Mouse (Mus musculus) macrophage (primary cell): Measurements from ENCODE around the gene Olfr317. TPM values are rescaled to one million over a fixed set of nuclear protein-coding genes. Genes with fewer than 3 reads are reported as not detected.
"Not testable (repeated sequence)": the region's sequence is repeated elsewhere in the genome, so short reads cannot be mapped to it uniquely, and the experiment has no call there.

Experiments
- H3K27ac ChIP-seq: fragments of 350-480 bp; formaldehyde crosslinking; 2 replicates; pipeline ENCODE4 v1.9.0; 2021
- H3K36me3 ChIP-seq: fragments of 350-480 bp; formaldehyde crosslinking; 2 replicates; pipeline ENCODE4 v1.9.0; 2021; ENCODE audit errors: inconsistent target
- H3K4me3 ChIP-seq: fragments of 350-480 bp; formaldehyde crosslinking; 2 replicates; pipeline ENCODE4 v1.9.0; 2021; ENCODE audit errors: inconsistent target
- H3K79me2 ChIP-seq: fragments of 350-480 bp; formaldehyde crosslinking; 2 replicates; pipeline ENCODE4 v1.9.0; 2021; ENCODE audit errors: inconsistent target
- WGBS: methylation state at CpG from one replicate; pipeline ENCODE4 v1.1.7; 2026; ENCODE audit warnings: inconsistent platforms; ENCODE audit not compliant: missing documents; 5-methylcytosine and 5-hydroxymethylcytosine counted together
- polyA plus RNA-seq: library from polyadenylated mRNA; stranded (reverse); fragments of 250-400 nt; gene quantifications from 3 replicates; pipeline ENCODE4 v1.2.4, GENCODE M21; 2018; ENCODE audit warnings: inconsistent platforms
- total RNA-seq, 78 experiments: library from RNA; depleted of rRNA; stranded (reverse); fragments of 250-400 nt; gene quantifications; 1 replicate in 9 of 78; 2 replicates in 24 of 78; 3 replicates in 43 of 78; 4 replicates in 2 of 78; pipeline ENCODE4 v1.2.4; 2018; ENCODE audit warnings: inconsistent platforms in 56 of 78

The Olfr317 gene
- total RNA-seq (2018; cell fraction: chromatin; rRNA removed): not detected
- total RNA-seq (2018; cell fraction: cytosol; rRNA removed): not detected
- total RNA-seq (2018; cell fraction: nucleus; rRNA removed): not detected
- polyA plus RNA-seq: not detected in 3 replicates

- H3K27ac ChIP-seq: no peak within 1 kb of the TSS
- no peak within 1 kb of the TSS for H3K4me3 ChIP-seq
- H3K79me2 ChIP-seq: no peaks in the 10 kb centered on the region
- WGBS: 71% methylated on average over 4 of the region's 4 CpGs
- H3K36me3 ChIP-seq: no peaks in the 10 kb centered on the region
These were observed at the start of gene Olfr317 for GRCm38 (mm10) chr11:58738792-58739262. Olfr317 (minus strand) TSS chr11:58739212.

- 43% methylated on average over 8 of the region's 8 CpGs for WGBS
- no peak overlapping the region for H3K27ac ChIP-seq
- H3K4me3 ChIP-seq: no peak overlapping the region
- H3K36me3 ChIP-seq: no peaks in the 10 kb centered on the region
- H3K79me2 ChIP-seq: no peaks in the 10 kb centered on the region
These were observed 49.3 kb upstream of the Olfr317 start for GRCm38 (mm10) chr11:58788346-58788745.

- Histone ChIP-seq H3K79me2 (no peaks in the 10 kb centered on the region), H3K36me3 (no peaks in the 10 kb centered on the region), H3K27ac (no peak overlapping the region), H3K4me3 (no peak overlapping the region)
- WGBS: 92% methylated on average over 10 of the region's 10 CpGs
These were observed 48.6 kb upstream of the Olfr317 start for GRCm38 (mm10) chr11:58787651-58788050.

GRCm38 (mm10) chr11:58784182-58784581, 45.2 kb upstream of the Olfr317 start:
- no peaks in the 10 kb centered on the region for H3K36me3 ChIP-seq
- no peak overlapping the region for H3K4me3 ChIP-seq
- WGBS: 100% methylated on average over 2 of the region's 2 CpGs
- no peak overlapping the region for H3K27ac ChIP-seq
- no peaks in the 10 kb centered on the region for H3K79me2 ChIP-seq

- WGBS: 74% methylated on average over 6 of the region's 6 CpGs
- H3K79me2 ChIP-seq: no peaks in the 10 kb centered on the region
These were observed 43.6 kb upstream of the Olfr317 start, which contains the start of gene Olfr314 for GRCm38 (mm10) chr11:58782480-58783089. Olfr314 (plus strand) TSS chr11:58782952.

GRCm38 (mm10) chr11:58772888-58773287, 33.9 kb upstream of the Olfr317 start, which contains the start of gene Olfr315:
Olfr315 (plus strand) TSS chr11:58773188.
- H3K27ac ChIP-seq: no peak within 1 kb of the TSS
- no peak within 1 kb of the TSS for H3K4me3 ChIP-seq
- no peaks in the 10 kb centered on the region for H3K79me2 ChIP-seq
- H3K36me3 ChIP-seq: no peaks in the 10 kb centered on the region

More at GRCm38 (mm10) chr11:58782480-58783089, 43.6 kb upstream of the Olfr317 start, which contains the start of gene Olfr314:
- Histone ChIP-seq H3K4me3 (no peak within 1 kb of the TSS), H3K27ac (no peak within 1 kb of the TSS), H3K36me3 (no peaks in the 10 kb centered on the region)

- H3K27ac ChIP-seq: no peak within 1 kb of the TSS
- no peak within 1 kb of the TSS for H3K4me3 ChIP-seq
- H3K36me3 ChIP-seq: no peaks in the 10 kb centered on the region
- 85% methylated on average over 2 of the region's 2 CpGs for WGBS
- no peaks in the 10 kb centered on the region for H3K79me2 ChIP-seq
These were observed 13.4 kb upstream of the Olfr317 start, which contains the start of gene Olfr316 for GRCm38 (mm10) chr11:58752434-58752833. Olfr316 (plus strand) TSS chr11:58752734.

- H3K36me3 ChIP-seq, H3K27ac ChIP-seq, H3K4me3 ChIP-seq, H3K79me2 ChIP-seq: not testable (repeated sequence)
- 91% methylated on average over 6 of the region's 18 CpGs for WGBS
These were observed 12.1 kb upstream of the Olfr317 start for GRCm38 (mm10) chr11:58751096-58751495.

- H3K27ac ChIP-seq: no peak overlapping the region
- no peaks in the 10 kb centered on the region for H3K36me3 ChIP-seq
- H3K4me3 ChIP-seq: no peak overlapping the region
- 71% methylated on average over 3 of the region's 3 CpGs for WGBS
- H3K79me2 ChIP-seq: no peaks in the 10 kb centered on the region
These were observed 5.6 kb downstream of the Olfr317 start for GRCm38 (mm10) chr11:58733372-58733771.

- not testable (repeated sequence) for H3K36me3 ChIP-seq, H3K79me2 ChIP-seq, H3K4me3 ChIP-seq, H3K27ac ChIP-seq
- WGBS: 85% methylated on average over 6 of the region's 6 CpGs
These were observed 10.9 kb downstream of the Olfr317 start for GRCm38 (mm10) chr11:58727896-58728650.

- Histone ChIP-seq H3K79me2 (no peaks in the 10 kb centered on the region), H3K27ac (no peak within 1 kb of the TSS), H3K36me3 (no peaks in the 10 kb centered on the region), H3K4me3 (no peak within 1 kb of the TSS)
These were observed 15.1 kb downstream of the Olfr317 start, which contains the start of gene Olfr318 for GRCm38 (mm10) chr11:58723914-58724313. Olfr318 (minus strand) TSS chr11:58724014.

GRCm38 (mm10) chr11:58719701-58720100, 19.3 kb downstream of the Olfr317 start:
- Histone ChIP-seq H3K36me3 (no peaks in the 10 kb centered on the region), H3K27ac (no peak overlapping the region), H3K4me3 (no peak overlapping the region), H3K79me2 (no peaks in the 10 kb centered on the region)
- WGBS: 94% methylated on average over 4 of the region's 4 CpGs

GRCm38 (mm10) chr11:58717723-58718122, 21.3 kb downstream of the Olfr317 start:
- WGBS: 100% methylated on average over 2 of the region's 7 CpGs
- H3K4me3 ChIP-seq, H3K79me2 ChIP-seq, H3K27ac ChIP-seq, H3K36me3 ChIP-seq: not testable (repeated sequence)

- Histone ChIP-seq H3K79me2 (no peaks in the 10 kb centered on the region), H3K27ac (no peak overlapping the region), H3K36me3 (no peaks in the 10 kb centered on the region), H3K4me3 (no peak overlapping the region)
- 81% methylated on average over 11 of the region's 11 CpGs for WGBS
These were observed 29.9 kb downstream of the Olfr317 start for GRCm38 (mm10) chr11:58709086-58709485.

- H3K27ac ChIP-seq: no peak within 1 kb of the TSS
- H3K79me2 ChIP-seq: no peaks in the 10 kb centered on the region
- WGBS: 74% methylated on average over 3 of the region's 3 CpGs
- H3K36me3 ChIP-seq: no peaks in the 10 kb centered on the region
- H3K4me3 ChIP-seq: no peak within 1 kb of the TSS
These were observed 40.1 kb downstream of the Olfr317 start, which contains the start of gene Olfr319 for GRCm38 (mm10) chr11:58698862-58699261. Olfr319 (plus strand) TSS chr11:58699162.
